Mouse (Mus musculus) activated CD4-positive, CD25-positive, alpha-beta regulatory T cell (primary cell): Measurements from ENCODE around the gene Gm7682. TPM values are rescaled to one million over a fixed set of nuclear protein-coding genes. Genes with fewer than 3 reads are reported as not detected.

Source experiments
- polyA plus RNA-seq, 2 experiments: library from polyadenylated mRNA; unstranded; fragments of 100-300 nt; shearing (Covaris generic); gene quantifications; one replicate each; pipeline ENCODE4 v1.2.1; 2017

Gene Gm7682
- under 1 TPM in 1 of 2 experiments, not detected in 1; 0.23 TPM for polyA plus RNA-seq

GRCm38 (mm10) chr5:94445484-94445883 lies at the start of gene Gm7682:
Gene Gm7682, plus strand, starts transcription at chr5:94445784.

Other genes with a start within 250 kb of the Gm7682 start
- under 1 TPM in 1 of 2 experiments, not detected in 1; 0.59 TPM for gene Gm3106, start 227.8 kb upstream of the Gm7682 start, polyA plus RNA-seq
- gene A430089I19Rik, start 139.0 kb upstream of the Gm7682 start, polyA plus RNA-seq = under 1 TPM in 1 of 2 experiments, not detected in 1; 0.58 TPM
- under 1 TPM in 1 of 2 experiments, not detected in 1; 0.47 TPM for gene Gm6502, start 131.3 kb upstream of the Gm7682 start, polyA plus RNA-seq
- under 1 TPM in 1 of 2 experiments, not detected in 1; 0.34 TPM for gene AA792892, start 106.0 kb upstream of the Gm7682 start, polyA plus RNA-seq
- gene Gm3139, start 80.5 kb downstream of the Gm7682 start, polyA plus RNA-seq = 1 to 10 TPM in 1 of 2 experiments, not detected in 1; 1.3 TPM
- gene Gm3147, start 170.6 kb downstream of the Gm7682 start, polyA plus RNA-seq = under 1 TPM in 1 of 2 experiments, not detected in 1; 0.58 TPM
- gene Gm6509, start 178.2 kb downstream of the Gm7682 start, polyA plus RNA-seq = under 1 TPM in 1 of 2 experiments, not detected in 1; 0.45 TPM
- gene Gm6205, start 202.6 kb downstream of the Gm7682 start, polyA plus RNA-seq = not detected